Mouse (Mus musculus) heart, embryonic 14.5 days (tissue): ENCODE results near the gene Ptprn2. TPM values are rescaled to one million over a fixed set of nuclear protein-coding genes. Genes with fewer than 3 reads are reported as not detected.

Source experiments
- ATAC-seq: fragments of 200-750 bp; cut with Nextera tagmentation; 2 replicates; pipeline ENCODE4 v1.8.0; 2017; ENCODE audit warnings: low read depth, moderate TSS enrichment; ENCODE audit not compliant: insufficient number of reproducible peaks, insufficient read depth, low FRiP score
- H3K27ac ChIP-seq, 2 experiments: fragments of 200-500 bp in 1 of 2; fragments of 300-500 bp in 1 of 2; sonication (generic) in 1 of 2; replicated peaks in 1 of 2; 2 replicates each; pipeline ENCODE4 v1.5.1; 2012 to 2014; ENCODE audit warnings: low read depth in 2 of 2, low read length in 2 of 2, control low read depth in 1 of 2, mild to moderate bottlenecking in 1 of 2, mixed read lengths in 1 of 2; ENCODE audit not compliant: control insufficient read depth in 1 of 2, insufficient read depth in 1 of 2
- H3K27me3 ChIP-seq: fragments of 300-500 bp; sonication (generic); 2 replicates; pipeline ENCODE4 v1.6.1; 2014; ENCODE audit warnings: mild to moderate bottlenecking, low read length, control low read depth; ENCODE audit not compliant: control insufficient read depth, insufficient read depth
- H3K36me3 ChIP-seq: fragments of 300-500 bp; sonication (generic); 2 replicates; pipeline ENCODE4 v1.6.1; 2014; ENCODE audit warnings: mild to moderate bottlenecking, control low read depth, low read length, mixed read lengths; ENCODE audit not compliant: control insufficient read depth, insufficient read depth
- H3K4me1 ChIP-seq, 2 experiments: fragments of 200-500 bp in 1 of 2; fragments of 300-500 bp in 1 of 2; sonication (generic) in 1 of 2; 2 replicates each; pipeline ENCODE4 v1.6.1; 2012 to 2014; ENCODE audit warnings: low read length in 2 of 2, control low read depth in 1 of 2, mixed read lengths in 1 of 2; ENCODE audit not compliant: control insufficient read depth in 2 of 2, insufficient read depth in 2 of 2
- H3K4me2 ChIP-seq: fragments of 300-500 bp; sonication (generic); 2 replicates; pipeline ENCODE4 v1.6.1; 2014; ENCODE audit warnings: mild to moderate bottlenecking, low read length
- H3K4me3 ChIP-seq, 2 experiments: fragments of 200-500 bp in 1 of 2; fragments of 300-500 bp in 1 of 2; sonication (generic) in 1 of 2; 2 replicates each; pipeline ENCODE4 v1.5.1; 2012 to 2014; ENCODE audit warnings: low read length in 2 of 2, mild to moderate bottlenecking in 2 of 2, control low read depth in 1 of 2, low read depth in 1 of 2, moderate library complexity in 1 of 2; ENCODE audit not compliant: control insufficient read depth in 1 of 2, insufficient read depth in 1 of 2
- H3K9ac ChIP-seq: fragments of 300-500 bp; sonication (generic); 2 replicates; pipeline ENCODE4 v1.6.1; 2014; ENCODE audit warnings: mild to moderate bottlenecking, low read length
- H3K9me3 ChIP-seq: fragments of 300-500 bp; sonication (generic); 2 replicates; pipeline ENCODE4 v1.6.1; 2016; ENCODE audit warnings: low read length, control low read depth; ENCODE audit not compliant: control insufficient read depth
- WGBS: fragments of 180-500 bp; shearing (Covaris S2); extraction: QIAGEN DNeasy Blood & Tissue Kit; methylation state at CpG from one replicate; pipeline ENCODE4 v1.1.7; 2014; 5-methylcytosine and 5-hydroxymethylcytosine counted together
- polyA plus RNA-seq: library from polyadenylated mRNA; unstranded; fragments of >200 nt; fragmentation: Nextera tagmentation; extraction: Ambion mirVana; gene quantifications from 2 replicates; pipeline ENCODE4 v1.2.1, GENCODE M21; 2014

The Ptprn2 gene
- polyA plus RNA-seq, 1 experiment from 2014 or later = 0.20 TPM

DNA sequence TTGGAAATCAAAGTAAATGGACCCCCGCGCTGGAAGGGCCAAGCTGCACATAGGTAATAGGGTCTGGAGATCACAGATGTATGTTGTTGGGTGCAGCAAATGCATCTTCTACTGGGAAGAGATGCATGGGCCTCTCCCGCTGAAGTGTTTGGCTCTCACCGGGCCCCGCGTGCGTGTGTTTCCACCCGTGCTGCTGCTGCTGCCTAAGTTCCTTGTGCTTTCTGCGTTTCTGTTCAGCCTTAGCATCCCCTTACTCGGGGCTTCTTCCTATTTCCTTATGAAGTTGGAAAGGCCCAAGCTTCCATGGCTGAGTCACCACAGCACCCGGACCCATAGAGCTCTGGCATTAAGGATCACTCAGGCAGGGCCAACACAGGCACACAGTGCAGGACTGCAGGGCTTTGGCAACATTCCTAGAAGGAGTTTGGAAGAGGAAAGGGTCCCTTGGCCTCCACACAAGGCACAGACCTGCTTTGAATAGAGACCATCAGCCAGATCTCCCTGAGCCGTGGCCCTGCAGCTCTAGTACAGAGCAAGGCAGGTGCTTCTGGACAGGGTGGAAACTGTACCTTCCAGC is 772.5 kb downstream of the Ptprn2 start:
- Histone ChIP-seq H3K27me3 (no peaks in the 10 kb centered on the region), H3K4me1 (peaks cover 0 to 3% of the 10 kb centered on the region in 2 experiments; a peak in 1 of 4 replicates), H3K36me3 (no peaks in the 10 kb centered on the region), H3K4me2 (no peak overlapping the region), H3K9me3 (no peaks in the 10 kb centered on the region), H3K27ac (no peak overlapping the region), H3K4me3 (no peak overlapping the region), H3K9ac (no peak overlapping the region)
- 54% methylated on average over 12 of the region's 12 CpGs for WGBS
- no peak for ATAC-seq

- no peak overlapping the region for H3K4me2 ChIP-seq
- no peaks in the 10 kb centered on the region for H3K27me3 ChIP-seq
- no peak overlapping the region for H3K27ac ChIP-seq
- peaks cover 0 to 3% of the 10 kb centered on the region in 2 experiments; a peak in 1 of 4 replicates for H3K4me1 ChIP-seq
- no peaks in the 10 kb centered on the region for H3K36me3 ChIP-seq
- no peaks in the 10 kb centered on the region for H3K9me3 ChIP-seq
- WGBS = 57% methylated on average over 6 of the region's 6 CpGs
- no peak overlapping the region for H3K4me3 ChIP-seq
- no peak for ATAC-seq
- H3K9ac ChIP-seq = no peak overlapping the region
Measured at GRCm38 (mm10) chr12:117260391-117261164, 775.1 kb downstream of the Ptprn2 start.

GRCm38 (mm10) chr12:117261165-117261440 is 775.6 kb downstream of the Ptprn2 start:
- no peak overlapping the region for H3K9ac ChIP-seq
- no peaks in the 10 kb centered on the region for H3K36me3 ChIP-seq
- H3K27me3 ChIP-seq = no peaks in the 10 kb centered on the region
- no peak overlapping the region for H3K4me2 ChIP-seq
- H3K4me1 ChIP-seq = peaks cover 0 to 3% of the 10 kb centered on the region in 2 experiments; a peak in 1 of 4 replicates
- no peak overlapping the region for H3K27ac ChIP-seq
- ATAC-seq = no peak
- WGBS = 42% methylated on average over 3 of the region's 3 CpGs
- H3K4me3 ChIP-seq = no peak overlapping the region
- H3K9me3 ChIP-seq = no peaks in the 10 kb centered on the region

GRCm38 (mm10) chr12:117262003-117262402 is 776.5 kb downstream of the Ptprn2 start:
- Histone ChIP-seq H3K4me2 (no peak overlapping the region), H3K4me1 (peaks cover 0 to 3% of the 10 kb centered on the region in 2 experiments; a peak in 1 of 4 replicates), H3K36me3 (no peaks in the 10 kb centered on the region), H3K9ac (no peak overlapping the region), H3K4me3 (no peak overlapping the region), H3K9me3 (no peaks in the 10 kb centered on the region), H3K27ac (no peak overlapping the region), H3K27me3 (no peaks in the 10 kb centered on the region)
- ATAC-seq = no peak
- WGBS = 75% methylated on average over 2 of the region's 2 CpGs

DNA sequence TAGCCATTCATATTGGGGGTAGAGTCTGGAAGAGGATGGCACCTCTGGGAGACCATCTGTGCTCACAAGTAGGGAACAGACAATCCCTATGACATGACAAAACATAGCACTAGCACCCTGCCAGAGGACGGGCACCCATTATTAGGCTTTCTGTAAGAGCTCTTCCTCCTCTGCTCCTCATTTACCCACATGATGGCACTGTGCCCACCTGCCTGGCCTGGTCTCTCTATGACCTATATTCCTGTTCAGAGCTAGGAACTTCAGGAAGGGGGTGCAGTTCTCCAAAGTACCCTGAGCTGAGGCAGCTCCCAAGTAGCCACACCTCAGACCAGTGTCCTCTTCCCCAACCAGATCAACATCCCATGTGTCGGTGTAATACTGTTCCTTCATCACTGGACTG is 777.6 kb downstream of the Ptprn2 start:
- Histone ChIP-seq H3K36me3 (no peaks in the 10 kb centered on the region), H3K4me1 (no peaks in the 10 kb centered on the region), H3K4me2 (no peak overlapping the region), H3K27me3 (no peaks in the 10 kb centered on the region), H3K9me3 (no peaks in the 10 kb centered on the region), H3K27ac (no peak overlapping the region), H3K9ac (no peak overlapping the region), H3K4me3 (no peak overlapping the region)
- no peak for ATAC-seq
- WGBS = 70% methylated on average over 2 of the region's 2 CpGs

DNA sequence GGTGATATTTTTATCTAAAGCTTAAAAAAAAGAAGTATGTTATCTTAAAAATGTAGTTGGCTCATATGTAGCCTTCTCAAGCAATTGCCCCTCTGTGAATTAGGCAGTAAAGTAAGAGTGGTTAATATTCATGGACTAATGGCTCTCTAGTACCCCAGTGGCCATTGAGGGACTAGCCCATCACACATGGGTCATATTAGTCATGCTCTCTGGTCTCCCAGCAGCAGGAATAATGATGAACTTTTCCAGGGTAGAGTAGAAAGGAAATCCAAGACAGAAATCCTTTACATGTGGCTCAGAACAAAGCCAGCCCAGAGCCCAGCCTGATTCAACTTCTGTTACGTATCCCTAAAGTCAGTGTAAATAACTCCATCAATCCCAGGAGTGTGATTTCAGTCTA is 779.7 kb downstream of the Ptprn2 start:
- Histone ChIP-seq H3K9me3 (no peaks in the 10 kb centered on the region), H3K4me1 (no peaks in the 10 kb centered on the region), H3K36me3 (no peaks in the 10 kb centered on the region), H3K4me3 (no peak overlapping the region), H3K27me3 (no peaks in the 10 kb centered on the region), H3K27ac (no peak overlapping the region), H3K4me2 (no peak overlapping the region), H3K9ac (no peak overlapping the region)
- ATAC-seq = no peak
- WGBS = 85% methylated on average over 1 of the region's 1 CpGs

DNA sequence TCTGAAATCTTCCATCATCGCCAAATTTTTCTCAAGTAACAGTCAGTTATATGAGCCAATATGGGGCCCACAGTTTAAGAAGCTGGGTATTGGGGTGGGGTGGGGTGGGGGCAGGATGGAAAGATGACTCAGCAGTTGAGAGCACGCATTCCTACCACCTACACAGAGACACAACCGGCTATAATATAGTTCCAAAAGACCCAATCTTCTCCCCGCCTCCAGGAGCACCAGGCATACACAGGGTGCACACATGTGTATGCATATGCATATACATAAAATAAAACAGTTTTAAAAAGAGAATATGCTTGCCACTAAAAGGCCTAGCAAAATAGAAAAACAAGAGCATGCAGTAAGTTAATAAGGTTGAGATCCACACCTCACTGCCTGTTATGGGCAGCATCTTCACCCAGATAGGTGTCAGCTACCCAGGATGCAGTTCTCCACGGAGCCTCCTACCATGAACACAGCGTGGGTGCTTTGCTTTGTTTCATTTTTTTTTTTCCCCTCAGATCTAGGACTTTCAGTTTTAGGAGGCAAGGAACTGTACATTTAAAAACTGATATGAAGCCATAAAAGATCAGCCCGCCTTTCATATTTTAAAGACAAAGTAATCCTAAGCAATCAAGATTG is 783.1 kb downstream of the Ptprn2 start:
- Histone ChIP-seq H3K4me3 (no peak overlapping the region), H3K27me3 (no peaks in the 10 kb centered on the region), H3K4me2 (no peak overlapping the region), H3K27ac (no peak overlapping the region), H3K36me3 (no peaks in the 10 kb centered on the region), H3K9ac (no peak overlapping the region), H3K9me3 (no peaks in the 10 kb centered on the region), H3K4me1 (no peaks in the 10 kb centered on the region)
- WGBS = 74% methylated on average over 7 of the region's 7 CpGs
- no peak for ATAC-seq
